Mouse (Mus musculus) mesoderm, embryonic 11.5 days (tissue): Measurements from ENCODE around the gene Syne4.
A peak's percentile ranks its signal among the peaks of the same experiment; 100 is the strongest.

Experiments
- DNase-seq: peaks from one replicate; pipeline ENCODE4 v3.0.0-alpha.2; 2012; ENCODE audit warnings: low read depth, low spot score

Gene Syne4

GRCm38 (mm10) chr7:30328379-30328778 is 13.8 kb downstream of the Syne4 start:
- DNase-seq = no peak

GRCm38 (mm10) chr7:30331887-30332286 is 17.3 kb downstream of the Syne4 start:
- peak; percentile 95 for DNase-seq

GRCm38 (mm10) chr7:30332622-30333259 is 18.1 kb downstream of the Syne4 start:
- no peak for DNase-seq

GRCm38 (mm10) chr7:30333436-30333835 is 18.8 kb downstream of the Syne4 start:
- DNase-seq = no peak

GRCm38 (mm10) chr7:30334563-30334962 is 20.0 kb downstream of the Syne4 start:
- DNase-seq = no peak

- no peak for DNase-seq
Observed at GRCm38 (mm10) chr7:30335688-30336087, 21.1 kb downstream of the Syne4 start.

GRCm38 (mm10) chr7:30336384-30336783 is 21.8 kb downstream of the Syne4 start:
- peak; percentile 92 for DNase-seq

GRCm38 (mm10) chr7:30339432-30340109 is 25.0 kb downstream of the Syne4 start:
- DNase-seq = no peak

- peak; percentile 82 for DNase-seq
Observed at GRCm38 (mm10) chr7:30346635-30347379, 32.2 kb downstream of the Syne4 start.

GRCm38 (mm10) chr7:30347828-30348227 is 33.2 kb downstream of the Syne4 start:
- DNase-seq = peak; percentile 83

GRCm38 (mm10) chr7:30353279-30353822 is 38.7 kb downstream of the Syne4 start:
- peak; percentile 82 for DNase-seq

GRCm38 (mm10) chr7:30354059-30354458 is 39.5 kb downstream of the Syne4 start:
- DNase-seq = no peak

- DNase-seq = no peak
Observed at GRCm38 (mm10) chr7:30358378-30359186, 44.0 kb downstream of the Syne4 start.

- no peak for DNase-seq
Observed at GRCm38 (mm10) chr7:30359276-30359865, 44.8 kb downstream of the Syne4 start.

- DNase-seq = no peak
Observed at GRCm38 (mm10) chr7:30360028-30360427, 45.4 kb downstream of the Syne4 start.

- DNase-seq = peak; percentile 88
Observed at GRCm38 (mm10) chr7:30362652-30363343, 48.2 kb downstream of the Syne4 start, which contains the start of gene Lrfn3. Gene Lrfn3, minus strand, starts transcription at chr7:30362772.

- DNase-seq = no peak
Observed at GRCm38 (mm10) chr7:30363344-30363738, 48.7 kb downstream of the Syne4 start.

GRCm38 (mm10) chr7:30367466-30367865 is 52.9 kb downstream of the Syne4 start:
- DNase-seq = no peak
